Mouse (Mus musculus): ENCODE measurements around the gene Ccdc188.
A peak's percentile ranks its signal among the peaks of the same experiment; 100 is the strongest.

Gene Ccdc188

DNA sequence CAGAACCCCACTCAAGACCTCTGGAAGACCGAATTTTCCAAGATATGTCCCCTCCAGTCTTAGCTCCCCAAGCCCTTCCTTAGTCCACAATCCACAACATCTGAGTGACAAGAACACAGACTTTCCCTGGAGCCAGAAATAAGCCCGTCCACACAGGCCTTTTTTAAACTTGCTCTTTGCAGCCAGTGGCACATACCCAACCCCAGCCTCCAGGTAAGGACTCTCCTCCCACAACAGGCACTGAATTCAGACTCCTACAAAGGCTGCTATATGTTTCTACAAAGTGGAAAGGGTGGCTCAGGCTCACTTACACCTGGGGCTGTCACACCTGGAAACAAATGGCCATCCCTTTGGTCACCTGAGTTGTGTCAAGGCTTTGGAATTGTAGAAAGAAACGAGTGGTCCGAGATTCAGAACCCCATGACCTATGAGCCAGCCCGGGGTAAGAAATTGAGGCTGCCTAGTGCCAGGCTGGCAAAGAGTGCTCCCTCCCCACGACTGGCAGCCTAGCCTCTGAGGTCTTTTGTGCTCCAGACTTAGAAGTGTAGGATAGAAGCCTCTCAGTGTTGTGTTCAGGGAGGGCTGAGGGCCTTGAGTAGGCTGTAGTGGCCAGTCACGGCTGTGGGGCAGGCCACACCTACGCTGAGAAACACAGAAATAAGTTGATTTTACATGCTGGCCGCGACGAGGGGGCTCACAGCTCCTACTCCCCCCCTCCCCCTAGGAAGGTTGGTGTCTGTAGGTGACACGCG lies 16.4 kb downstream of the Ccdc188 start:
- DNase-seq (ENCODE audit: inconsistent age in 2 of 2, low spot score in 1 of 2): peak in 1 of 2 experiments; percentile 73

DNA sequence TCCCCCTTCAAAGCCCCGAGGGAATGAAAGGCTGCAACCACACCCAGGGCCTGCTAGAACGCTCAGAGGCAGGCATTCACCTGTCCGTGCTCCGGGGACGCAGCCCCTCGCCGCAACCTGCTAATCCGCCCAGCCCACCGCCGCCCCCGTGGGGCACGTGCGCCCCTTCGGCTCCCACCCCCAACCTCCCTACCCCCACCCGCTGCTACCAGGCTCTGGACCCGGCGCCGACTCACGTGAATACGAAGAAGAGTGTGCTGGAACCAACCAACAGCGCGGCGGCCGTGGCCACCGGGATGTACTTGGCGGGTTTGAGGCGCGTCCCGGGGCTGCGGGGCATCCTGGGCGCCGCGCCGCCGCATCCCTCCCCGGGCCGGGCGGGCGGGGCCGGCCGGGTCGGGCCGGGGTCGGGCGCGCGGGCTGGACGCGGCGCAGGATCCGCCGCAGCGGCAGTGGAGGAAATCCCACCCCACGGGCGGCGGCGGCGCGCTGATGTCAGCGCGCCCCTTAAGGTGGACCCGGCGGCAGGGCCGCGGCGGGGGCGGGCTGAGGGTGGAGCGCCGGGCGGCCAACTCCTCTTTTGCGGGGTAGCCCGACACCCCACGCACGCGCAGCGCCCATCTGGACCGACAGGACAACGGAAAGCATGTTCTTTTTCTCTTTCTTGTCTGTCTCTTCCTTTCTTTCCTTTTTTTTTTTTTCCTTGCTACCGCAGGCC lies 17.2 kb downstream of the Ccdc188 start, which contains the start of gene Zdhhc8:
Gene Zdhhc8 (minus strand): TSS at position 466 of the 718 bp plus-strand sequence.
- peak in 1 of 2 experiments; percentile 87 for DNase-seq (ENCODE audit: inconsistent age in 2 of 2, low spot score in 1 of 2)

DNA sequence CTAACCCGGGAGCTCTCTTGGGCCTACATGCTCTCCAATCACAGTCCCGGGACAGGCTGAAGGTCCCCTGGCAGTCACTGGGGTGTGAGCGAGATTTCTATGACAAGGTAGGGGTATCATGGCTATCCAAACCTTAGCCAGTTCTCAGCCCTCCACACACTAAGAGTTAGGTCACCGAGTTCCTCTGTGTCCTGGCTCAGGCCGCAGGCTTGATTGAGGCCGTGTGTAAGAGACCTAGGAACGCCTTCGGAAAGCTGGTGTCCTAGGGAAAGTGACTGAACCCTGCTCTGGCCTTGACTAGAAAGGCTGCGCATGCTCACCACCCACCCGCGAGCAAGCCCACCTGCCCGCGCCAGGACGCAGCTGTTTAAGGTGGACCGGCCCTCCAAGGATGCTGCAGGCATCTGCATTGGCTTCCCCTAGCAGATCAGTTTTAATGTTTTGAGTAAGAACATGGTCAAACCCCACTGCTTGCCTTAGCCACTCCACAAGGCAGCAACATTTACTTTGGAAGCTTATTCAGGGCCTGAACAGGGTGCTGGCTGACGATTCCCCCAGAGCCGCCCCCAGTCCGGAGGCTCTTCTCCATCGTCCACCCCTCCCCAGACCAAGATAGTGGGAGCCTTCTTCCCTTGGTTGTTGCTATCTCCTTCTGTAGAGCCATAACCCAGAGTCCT lies 17.8 kb downstream of the Ccdc188 start:
- peak; percentile 84 to 93 for DNase-seq (ENCODE audit: inconsistent age in 2 of 2, low spot score in 1 of 2)

DNA sequence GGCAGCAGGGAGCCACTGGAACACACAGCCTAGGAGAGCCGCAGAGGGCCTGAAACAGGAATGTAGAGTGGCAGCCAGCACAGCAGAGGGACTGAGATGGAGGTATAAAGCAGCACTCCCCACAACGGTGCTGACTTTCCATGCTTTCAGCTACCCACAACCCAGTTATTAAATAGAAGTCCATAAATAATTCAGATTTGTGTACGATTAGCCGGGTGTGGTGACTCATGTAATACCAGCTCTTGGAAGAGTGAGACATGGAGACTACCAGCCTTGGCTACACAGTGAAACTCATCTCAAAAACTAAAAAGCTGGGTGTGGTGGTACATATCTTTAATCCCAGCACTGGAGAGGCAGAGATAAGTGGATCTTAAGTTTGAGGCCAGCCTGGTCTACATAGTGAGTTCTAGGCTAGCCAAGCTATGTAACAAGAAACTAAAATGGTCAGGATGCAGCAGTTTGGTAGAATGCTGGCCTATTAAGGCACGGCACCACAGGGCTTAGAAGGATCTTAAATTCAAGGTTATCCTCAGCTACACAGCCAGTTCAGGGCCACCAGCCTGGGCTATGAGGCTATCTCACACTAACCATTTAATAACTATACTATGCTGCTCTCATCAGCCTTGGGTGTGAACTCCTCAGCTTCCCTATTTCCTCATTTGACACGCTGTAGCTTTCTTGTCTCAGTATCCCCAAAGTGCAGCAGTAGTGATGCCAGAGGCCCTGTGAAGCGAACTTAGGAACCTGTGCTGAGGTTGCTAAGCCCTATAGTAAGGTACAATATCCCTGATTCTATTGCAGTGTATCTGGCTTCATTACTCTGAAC lies 19.2 kb downstream of the Ccdc188 start:
- peak in 1 of 2 experiments; percentile 66 for DNase-seq (ENCODE audit: inconsistent age in 2 of 2, low spot score in 1 of 2)

DNA sequence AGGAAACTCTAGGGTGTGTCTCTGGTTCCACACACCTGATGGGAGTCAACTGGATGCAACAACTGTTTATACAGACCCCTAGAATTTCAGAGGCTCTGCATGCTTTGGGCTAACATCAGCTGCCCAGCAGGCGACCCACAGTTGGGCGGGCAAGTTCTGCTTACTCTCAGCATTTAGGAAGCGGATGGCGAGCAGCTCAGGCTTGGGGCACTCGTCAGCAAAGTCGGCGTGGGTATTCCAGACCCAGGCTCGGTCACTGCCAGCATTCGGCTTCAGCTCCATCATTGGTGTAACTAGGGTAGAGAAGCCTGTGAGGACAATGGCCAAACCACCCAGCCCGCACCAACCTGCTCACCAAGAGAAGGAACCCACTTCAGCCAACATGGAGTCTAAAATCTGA lies 23.9 kb downstream of the Ccdc188 start:
- DNase-seq (ENCODE audit: inconsistent age in 2 of 2, low spot score in 1 of 2): peak in 1 of 2 experiments; percentile 5

DNA sequence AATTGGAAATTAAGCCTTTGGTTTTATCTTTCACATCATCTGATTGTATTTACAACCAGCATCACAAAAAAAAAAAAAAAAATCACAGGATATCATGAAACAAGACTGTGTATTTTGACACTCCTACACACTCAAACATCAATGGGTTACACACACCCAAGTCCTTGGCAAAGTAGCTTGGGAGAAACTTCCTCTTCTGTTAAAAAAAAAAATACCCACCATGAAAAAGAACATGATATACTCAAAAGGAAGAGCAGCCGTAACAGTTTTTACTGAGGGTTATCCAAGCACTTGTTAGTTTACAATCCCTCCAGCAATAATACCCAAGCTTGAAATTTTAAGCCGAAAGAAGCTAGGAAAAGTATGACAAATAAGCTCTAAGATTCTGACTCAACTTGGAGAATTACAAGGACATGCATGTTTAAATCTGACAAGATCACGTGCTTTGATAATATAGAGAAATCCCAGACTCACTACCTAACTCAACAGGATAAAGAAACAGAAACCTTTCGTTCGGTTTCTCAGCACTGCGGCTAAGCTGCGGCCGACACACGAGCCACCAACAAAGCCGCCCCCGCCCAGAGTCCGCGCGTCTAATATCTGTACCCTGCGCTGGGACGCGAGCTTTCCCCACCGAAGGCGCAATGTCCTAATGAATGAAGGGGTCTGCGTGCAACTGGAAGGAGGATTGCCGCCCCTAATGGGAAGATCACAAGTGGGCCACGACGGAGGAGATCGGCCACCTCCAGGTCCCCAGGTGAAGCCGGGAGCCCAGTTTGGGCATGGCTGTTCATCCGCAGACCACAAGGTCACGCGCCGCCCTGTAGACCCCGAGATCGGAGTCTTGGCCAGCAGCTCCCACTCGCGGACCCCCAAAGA lies 30.1 kb downstream of the Ccdc188 start:
- DNase-seq (ENCODE audit: inconsistent age in 2 of 2, low spot score in 1 of 2): no peak

DNA sequence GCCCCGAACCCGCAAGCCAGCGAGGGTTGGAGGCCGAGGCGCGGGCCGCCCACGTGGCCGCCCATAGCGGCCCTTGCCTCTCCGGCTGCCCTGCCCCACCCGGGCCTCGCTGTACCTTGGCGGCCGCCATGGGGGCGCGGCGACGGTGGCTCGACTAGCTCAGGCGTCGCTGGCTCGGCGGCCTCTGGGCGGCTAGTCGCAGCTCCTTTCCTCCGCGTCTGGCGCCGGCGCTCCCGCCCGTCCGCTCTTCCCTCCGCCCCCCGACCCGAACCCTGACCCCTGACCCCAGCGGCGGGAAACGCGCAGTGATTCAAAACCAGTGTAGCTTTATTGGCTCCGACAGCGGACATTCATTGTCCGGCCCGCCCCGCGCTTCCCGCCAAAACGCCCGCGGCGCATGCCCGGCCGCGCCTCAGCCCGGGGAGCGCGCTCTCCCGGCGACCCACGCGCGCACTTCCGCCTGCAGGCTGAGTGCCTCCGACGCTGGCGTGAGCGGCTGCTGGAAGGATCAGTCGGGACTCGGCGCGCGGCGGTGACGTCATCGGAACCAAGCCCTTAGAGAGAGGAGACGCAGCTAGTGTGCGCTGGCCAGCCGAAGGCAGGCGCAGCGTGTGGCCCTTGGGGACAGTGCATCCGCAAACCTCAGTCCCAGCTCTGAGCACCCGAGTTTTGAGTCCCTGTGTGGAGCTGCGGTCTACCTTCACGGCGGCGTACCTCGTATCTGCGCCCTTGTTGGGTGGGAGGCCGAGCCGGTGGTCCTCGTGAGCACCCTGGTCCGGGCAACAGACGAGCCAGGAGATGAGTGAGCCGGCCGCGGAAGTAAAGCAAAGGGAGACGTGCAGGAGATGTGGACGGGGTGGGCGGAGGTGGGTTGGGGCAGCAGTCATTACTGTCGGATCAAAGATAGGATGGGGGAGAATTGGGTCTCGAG lies 31.0 kb downstream of the Ccdc188 start, which contains the start of the genes Trmt2a and Ranbp1:
Gene Trmt2a (plus strand): TSS at position 247 of the 931 bp plus-strand sequence.
Gene Ranbp1 (minus strand): TSS at position 300 of the 931 bp plus-strand sequence.
- peak; percentile 99 to 100 for DNase-seq (ENCODE audit: inconsistent age in 2 of 2, low spot score in 1 of 2)

DNA sequence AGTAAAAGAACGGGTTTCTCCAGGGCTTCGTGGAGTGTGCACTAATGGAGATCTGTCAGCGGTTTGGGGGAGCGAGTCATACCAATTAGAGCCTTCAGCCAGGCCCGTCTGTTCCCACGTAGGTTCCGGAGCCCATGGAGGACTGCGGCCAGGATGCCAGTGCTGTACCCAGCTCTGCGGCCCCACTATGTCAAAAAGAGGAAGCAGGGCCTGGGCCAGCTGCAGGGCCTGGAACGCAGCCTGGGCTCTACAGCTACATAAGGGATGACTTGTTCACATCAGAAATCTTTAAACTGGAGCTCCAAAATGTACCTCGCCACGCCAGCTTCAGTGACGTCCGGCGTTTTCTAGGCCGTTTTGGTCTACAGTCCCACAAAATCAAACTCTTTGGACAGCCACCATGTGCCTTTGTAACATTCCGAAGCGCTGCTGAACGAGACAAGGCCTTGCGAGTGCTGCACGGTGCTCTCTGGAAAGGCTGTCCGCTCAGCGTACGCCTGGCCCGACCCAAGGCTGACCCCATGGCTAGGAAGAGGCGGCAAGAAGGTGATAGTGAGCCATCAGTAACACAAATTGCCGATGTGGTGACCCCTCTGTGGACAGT lies 31.8 kb downstream of the Ccdc188 start:
- DNase-seq (ENCODE audit: inconsistent age in 2 of 2, low spot score in 1 of 2): peak in 1 of 2 experiments; percentile 64

DNA sequence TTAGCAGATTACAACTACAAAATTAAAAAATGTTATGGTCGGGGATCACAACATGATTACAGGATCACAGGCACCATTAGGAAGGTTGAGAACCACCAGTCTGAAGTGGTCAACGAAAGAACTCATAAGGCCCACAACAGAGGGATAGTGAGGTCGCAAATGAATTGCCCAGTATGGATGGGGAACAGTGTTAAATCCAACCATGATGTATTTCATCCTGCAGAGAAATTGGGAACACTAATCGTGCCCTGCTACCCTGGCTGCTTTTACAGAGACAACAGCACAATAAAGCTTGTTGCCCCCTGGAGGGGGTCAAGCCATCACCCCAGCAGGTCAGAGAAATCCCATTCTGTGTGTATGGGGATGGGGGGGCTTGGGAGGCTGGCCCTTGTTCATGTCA lies 32.6 kb downstream of the Ccdc188 start:
- DNase-seq (ENCODE audit: inconsistent age in 2 of 2, low spot score in 1 of 2): no peak

DNA sequence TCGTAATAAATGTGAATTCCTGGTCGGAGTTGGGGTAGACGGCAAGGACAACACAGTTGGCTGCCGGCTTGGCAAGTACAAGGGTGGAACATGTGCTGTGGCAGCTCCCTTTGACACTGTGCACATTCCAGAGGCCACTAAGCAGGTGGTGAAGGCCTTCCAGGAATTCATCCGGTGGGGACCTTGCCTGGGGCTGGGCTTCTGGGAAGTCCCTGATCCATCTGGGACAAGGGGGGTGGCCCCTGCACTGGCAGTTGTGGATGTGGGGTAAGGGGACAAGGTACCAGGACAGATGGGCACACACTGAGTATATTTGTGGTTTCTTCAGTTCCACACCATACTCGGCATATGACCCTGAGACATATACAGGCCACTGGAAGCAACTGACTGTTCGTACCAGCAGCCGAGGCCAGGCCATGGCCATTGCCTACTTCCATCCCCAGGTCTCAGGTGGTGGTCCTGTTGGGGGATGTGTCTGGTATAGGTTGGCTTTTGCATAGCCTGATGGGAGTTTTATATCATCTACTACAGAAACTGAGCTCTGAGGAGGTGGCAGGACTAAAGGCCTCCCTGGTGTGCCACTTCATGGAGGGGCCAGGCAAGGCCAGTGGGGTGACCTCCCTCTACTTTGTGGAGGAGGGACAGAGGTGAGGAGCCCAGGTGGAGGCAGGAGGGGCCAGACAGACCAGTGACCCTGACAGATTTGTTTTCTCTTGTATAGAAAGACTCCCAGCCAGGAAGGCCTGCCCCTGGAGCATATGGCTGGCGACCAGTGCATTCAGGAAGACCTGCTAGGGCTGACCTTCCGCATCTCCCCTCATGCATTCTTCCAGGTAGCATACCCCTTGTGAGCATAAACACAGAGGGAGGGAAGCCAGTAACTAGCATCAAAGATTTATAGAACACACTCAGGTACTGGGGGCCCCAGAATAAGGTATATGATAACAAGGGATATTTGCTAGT lies 33.4 kb downstream of the Ccdc188 start:
- peak in 1 of 2 experiments; percentile 57 for DNase-seq (ENCODE audit: inconsistent age in 2 of 2, low spot score in 1 of 2)

DNA sequence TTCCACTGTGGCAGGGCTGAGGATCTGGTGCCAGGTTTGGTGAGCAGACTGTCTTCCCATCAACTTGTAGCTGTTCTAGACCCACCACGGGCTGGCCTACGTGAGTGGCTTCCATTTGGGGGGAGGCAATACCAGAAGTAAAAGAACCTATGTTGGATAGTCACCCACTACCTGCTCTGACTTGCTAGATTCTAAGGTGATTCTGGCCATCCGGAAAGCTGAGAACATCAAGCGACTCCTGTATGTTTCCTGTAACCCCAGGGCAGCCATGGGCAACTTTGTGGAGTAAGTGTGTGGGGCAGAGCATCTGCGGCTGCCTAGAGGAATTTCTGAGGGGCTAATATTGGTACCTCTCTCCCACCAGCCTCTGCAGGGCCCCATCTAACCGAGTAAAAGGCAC lies 35.1 kb downstream of the Ccdc188 start:
- peak in 1 of 2 experiments; percentile 22 for DNase-seq (ENCODE audit: inconsistent age in 2 of 2, low spot score in 1 of 2)

DNA sequence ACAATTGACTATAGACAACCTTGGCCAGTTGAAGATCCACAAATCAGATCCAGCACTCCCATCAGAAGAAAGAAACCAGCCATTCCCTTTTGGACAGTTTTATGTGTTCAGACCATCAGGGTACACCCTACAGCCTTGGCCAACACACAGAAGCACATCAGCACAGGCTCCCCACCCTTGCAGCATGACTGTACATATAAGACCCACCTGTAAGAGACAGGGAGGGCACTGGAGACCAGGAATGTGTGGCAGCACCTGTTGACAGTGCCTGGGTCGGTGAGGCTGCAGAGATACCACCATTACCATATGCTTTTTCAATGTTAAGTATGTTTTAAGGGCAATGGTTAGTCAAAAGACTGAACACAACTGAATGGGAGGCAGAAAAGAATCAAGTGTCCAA lies 36.2 kb downstream of the Ccdc188 start:
- DNase-seq (ENCODE audit: inconsistent age in 2 of 2, low spot score in 1 of 2): no peak

DNA sequence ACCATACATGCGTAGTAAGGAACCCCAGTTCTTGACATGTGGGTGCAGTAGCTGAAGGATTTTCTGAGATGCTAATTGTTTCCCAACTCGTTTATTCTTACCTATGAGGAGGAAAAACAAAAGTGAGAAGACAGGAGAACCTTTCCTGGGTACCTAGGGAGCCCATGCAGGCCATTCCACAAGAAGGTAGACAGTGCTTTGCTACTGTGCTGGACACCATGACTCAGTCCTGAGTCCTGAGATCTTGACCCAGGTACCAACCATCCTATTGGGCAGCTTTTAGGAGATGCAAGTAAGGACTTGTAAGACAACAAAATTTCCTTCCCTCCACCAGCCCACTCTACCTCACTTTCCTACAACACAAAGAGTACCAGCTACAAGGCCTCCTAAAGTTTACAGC lies 40.5 kb downstream of the Ccdc188 start, which contains the start of gene Gm49776:
Gene Gm49776 (minus strand): TSS at position 101 of the 400 bp plus-strand sequence.
- no peak for DNase-seq (ENCODE audit: inconsistent age in 2 of 2, low spot score in 1 of 2)

DNA sequence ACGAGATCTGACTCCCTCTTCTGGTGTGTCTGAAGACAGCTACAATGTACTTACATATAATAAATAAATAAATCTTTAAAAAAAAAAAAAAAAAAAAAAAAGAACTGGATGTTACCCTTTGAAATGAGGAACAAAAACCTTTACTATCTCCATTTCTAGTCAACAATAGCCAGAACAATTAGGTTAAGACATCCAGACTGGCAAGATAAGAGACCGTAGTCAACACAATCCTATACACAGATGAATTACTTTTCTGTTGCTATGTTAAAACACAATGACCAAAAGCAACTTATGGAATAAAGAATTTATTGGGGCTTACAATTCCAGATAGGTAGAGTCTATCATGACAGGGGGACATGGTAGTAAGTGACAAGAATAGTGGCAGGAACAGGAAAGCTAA lies 47.3 kb downstream of the Ccdc188 start:
- no peak for DNase-seq (ENCODE audit: inconsistent age in 2 of 2, low spot score in 1 of 2)

DNA sequence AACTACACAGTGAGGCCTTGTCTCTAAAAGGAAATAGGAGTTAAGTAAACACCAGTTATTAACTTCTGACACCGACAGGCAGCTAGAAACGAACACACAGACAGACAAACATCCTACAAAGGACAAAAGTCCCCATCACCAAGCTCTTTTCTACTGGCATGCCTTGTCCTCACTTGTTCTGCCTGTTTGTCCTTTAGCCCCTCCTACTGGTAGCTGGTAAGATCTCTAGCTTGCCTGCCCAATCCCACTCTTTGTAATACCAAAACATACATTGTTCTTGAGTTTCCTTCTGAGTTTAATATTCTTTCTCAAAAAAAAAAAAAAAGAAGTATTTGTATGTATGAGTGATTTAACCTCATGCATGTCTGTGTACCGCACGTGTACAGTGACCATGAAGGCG lies 50.5 kb downstream of the Ccdc188 start:
- DNase-seq (ENCODE audit: inconsistent age in 2 of 2, low spot score in 1 of 2): peak in 1 of 2 experiments; percentile 46
